Mouse (Mus musculus) limb, embryonic 14.5 days (tissue): Measurements from ENCODE around the gene Fam50b. TPM values are rescaled to one million over a fixed set of nuclear protein-coding genes. Genes with fewer than 3 reads are reported as not detected.
A peak's percentile ranks its signal among the peaks of the same experiment; 100 is the strongest.

Experiments used
- ATAC-seq: fragments of 200-750 bp; cut with Nextera tagmentation; 2 replicates; pipeline ENCODE4 v1.8.0; 2017; ENCODE audit warnings: low read depth, moderate number of reproducible peaks, moderate TSS enrichment; ENCODE audit not compliant: low FRiP score
- DNase-seq: peaks from one replicate; pipeline ENCODE4 v3.0.0-alpha.2; 2015; ENCODE audit warnings: low spot score
- H3K27ac ChIP-seq: fragments of 300-500 bp; sonication (generic); replicated peaks from 2 replicates; pipeline ENCODE4 v1.5.1; 2014; ENCODE audit warnings: low read depth, mild to moderate bottlenecking, low read length, moderate library complexity, mixed read lengths
- H3K27me3 ChIP-seq: fragments of 300-500 bp; sonication (generic); 2 replicates; pipeline ENCODE4 v1.6.1; 2014; ENCODE audit warnings: low read length, mixed read lengths; ENCODE audit not compliant: control insufficient read depth, insufficient read depth
- H3K36me3 ChIP-seq: fragments of 300-500 bp; sonication (generic); 2 replicates; pipeline ENCODE4 v1.6.1; 2014; ENCODE audit warnings: mild to moderate bottlenecking, low read length, moderate library complexity, mixed read lengths; ENCODE audit not compliant: control insufficient read depth, insufficient read depth
- H3K4me1 ChIP-seq: fragments of 300-500 bp; sonication (generic); 2 replicates; pipeline ENCODE4 v1.6.1; 2014; ENCODE audit warnings: antibody characterized with exemption, low read length, mixed read lengths; ENCODE audit not compliant: control insufficient read depth, insufficient read depth
- H3K4me2 ChIP-seq: fragments of 300-500 bp; sonication (generic); replicated peaks from 2 replicates; pipeline ENCODE4 v1.6.1; 2014; ENCODE audit warnings: low read depth, mild to moderate bottlenecking, low read length, moderate library complexity; ENCODE audit not compliant: severe bottlenecking
- H3K4me3 ChIP-seq: fragments of 300-500 bp; sonication (generic); replicated peaks from 2 replicates; pipeline ENCODE4 v1.5.1; 2014; ENCODE audit warnings: low read length
- H3K9ac ChIP-seq: fragments of 300-500 bp; sonication (generic); 2 replicates; pipeline ENCODE4 v1.6.1; 2014; ENCODE audit warnings: mild to moderate bottlenecking, low read depth, low read length, moderate library complexity; ENCODE audit not compliant: severe bottlenecking
- H3K9me3 ChIP-seq: fragments of 300-500 bp; sonication (generic); 2 replicates; pipeline ENCODE4 v1.6.1; 2016; ENCODE audit warnings: low read length; ENCODE audit not compliant: control insufficient read depth
- POLR2A ChIP-seq: fragments of 200-500 bp; IDR thresholded peaks from 2 replicates; pipeline ENCODE4 v1.8.0; 2012; ENCODE audit warnings: inconsistent platforms, mild to moderate bottlenecking, moderate library complexity, borderline replicate concordance; ENCODE audit not compliant: insufficient read depth, insufficient read length; ENCODE audit errors: extremely low read depth
- WGBS: fragments of 180-500 bp; shearing (Covaris S2); extraction: QIAGEN DNeasy Blood & Tissue Kit; methylation state at CpG from one replicate; pipeline ENCODE4 v1.1.7; 2014; 5-methylcytosine and 5-hydroxymethylcytosine counted together
- polyA plus RNA-seq, 2 experiments: library from polyadenylated mRNA; depleted of rRNA in 1 of 2; stranded (reverse) in 1 of 2; unstranded in 1 of 2; fragments of >200 nt; fragmentation: Nextera tagmentation in 1 of 2; extraction: Ambion mirVana in 1 of 2; gene quantifications; 2 replicates each; pipeline versions ENCODE4 v1.2.1 to v1.2.3; 2012 to 2014

The Fam50b gene
- polyA plus RNA-seq (2012; rRNA removed) (not detected in 2 replicates), polyA plus RNA-seq (2014; fragmentation: Nextera tagmentation; extraction: Ambion mirVana) (not detected in 2 replicates)

DNA sequence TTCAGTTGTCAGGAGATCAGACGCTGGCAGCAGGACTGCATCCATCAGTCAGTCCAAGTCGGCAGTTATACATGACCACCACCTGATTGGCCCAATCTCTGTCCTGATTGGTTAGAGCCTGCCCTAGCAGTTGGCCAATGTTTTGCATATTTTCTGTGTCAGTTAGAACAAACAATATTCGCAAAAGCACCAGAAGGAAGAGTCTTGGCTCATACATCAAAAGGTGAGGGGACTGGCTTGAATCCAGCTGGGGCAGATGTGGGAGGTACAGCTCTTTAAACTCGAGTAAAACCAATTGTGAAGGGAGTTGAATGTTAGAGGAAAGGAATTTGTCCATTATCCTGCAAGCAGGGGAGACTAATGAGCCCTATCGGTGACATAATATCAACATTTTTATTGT lies at the start of gene Fam50b:
TSS of gene Fam50b (plus strand) at position 165 of the 400 bp plus-strand sequence.
- H3K9me3 ChIP-seq: peaks cover 3% of the 10 kb centered on the region; the same call in 1 of the 2 replicates
- no peaks in the 10 kb centered on the region for H3K36me3 ChIP-seq
- H3K9ac ChIP-seq: no peak within 1 kb of the TSS
- H3K27ac ChIP-seq: no peak within 1 kb of the TSS
- TF ChIP-seq POLR2A: no peak
- WGBS: 25% methylated on average over 5 of the region's 5 CpGs
- 0 out of 2 replicates have a peak, but pooled peaks have one; percentile 26 for ATAC-seq
- H3K27me3 ChIP-seq: no peaks in the 10 kb centered on the region
- no peak within 1 kb of the TSS for H3K4me2 ChIP-seq
- DNase-seq: peak; percentile 52
- no peak within 1 kb of the TSS for H3K4me3 ChIP-seq
- H3K4me1 ChIP-seq: no peaks in the 10 kb centered on the region

DNA sequence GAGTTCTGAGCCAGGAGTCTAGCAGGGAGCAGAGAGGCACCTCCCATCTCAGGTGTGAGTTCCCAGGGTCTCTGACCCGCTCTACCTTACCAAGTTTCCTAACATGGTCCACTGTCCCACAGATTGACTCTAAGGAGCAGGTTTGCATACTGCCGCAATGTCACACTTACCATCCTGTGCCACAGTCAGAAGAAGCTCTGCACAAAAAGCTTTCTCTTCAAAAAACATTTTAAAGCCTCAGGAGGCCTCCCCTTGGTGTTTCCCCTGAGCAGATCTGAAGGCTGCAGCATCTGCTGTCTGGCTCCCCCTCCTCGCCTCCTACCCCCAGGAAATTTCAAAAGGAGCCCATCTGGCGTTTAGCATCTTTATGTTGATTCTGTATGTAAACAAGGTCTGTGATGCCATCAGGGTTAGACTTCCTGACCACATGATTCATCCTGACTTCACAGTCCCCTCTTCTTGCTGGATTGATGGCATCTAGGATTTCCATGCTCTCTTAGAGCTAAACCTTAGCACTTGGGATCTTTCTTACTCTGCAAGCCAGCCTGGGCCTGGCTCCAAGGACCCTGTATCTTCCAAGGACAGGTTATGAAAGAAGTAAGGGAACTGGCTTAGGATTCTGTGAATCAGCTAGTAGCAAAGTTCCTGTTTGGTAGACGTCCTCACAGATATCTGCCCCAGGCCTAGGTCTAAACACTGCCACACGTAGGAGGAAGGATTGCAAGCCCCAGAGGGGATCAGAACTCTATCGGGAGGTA lies 49.5 kb upstream of the Fam50b start:
- Histone ChIP-seq H3K4me2 (no peak overlapping the region), H3K4me1 (peaks cover 6% of the 10 kb centered on the region; the same call in 1 of the 2 replicates), H3K4me3 (no peak overlapping the region), H3K27me3 (no peaks in the 10 kb centered on the region), H3K27ac (no peak overlapping the region), H3K36me3 (no peaks in the 10 kb centered on the region), H3K9me3 (no peaks in the 10 kb centered on the region), H3K9ac (no peak overlapping the region)
- WGBS: 74% methylated on average over 7 of the region's 7 CpGs
- DNase-seq: no peak
- TF ChIP-seq POLR2A: no peak
- ATAC-seq: no peak

DNA sequence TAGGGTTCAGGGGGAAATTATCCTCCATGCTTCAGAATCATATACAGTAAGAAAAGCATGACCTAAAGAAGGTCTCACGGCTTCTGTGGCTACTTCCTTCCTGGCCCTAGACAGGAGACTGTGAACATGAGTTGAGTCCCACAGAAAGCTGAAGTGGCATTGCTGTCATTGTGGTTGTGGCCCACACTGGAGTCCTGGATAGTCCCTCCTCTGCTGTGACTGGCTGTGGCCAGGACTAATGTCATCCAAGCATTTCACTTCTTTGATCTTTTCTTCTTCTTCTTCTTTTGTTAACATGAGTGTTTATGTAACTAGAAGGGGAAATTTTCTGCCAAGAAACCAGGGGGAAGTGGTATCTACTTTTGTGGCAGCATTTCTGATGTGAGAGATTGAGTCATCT lies 43.6 kb upstream of the Fam50b start:
- DNase-seq: no peak
- Histone ChIP-seq H3K9me3 (no peaks in the 10 kb centered on the region), H3K27ac (no peak overlapping the region), H3K9ac (no peak overlapping the region), H3K36me3 (no peaks in the 10 kb centered on the region), H3K4me1 (peaks cover 10% of the 10 kb centered on the region; the same call in 1 of the 2 replicates), H3K4me2 (no peak overlapping the region), H3K4me3 (no peak overlapping the region), H3K27me3 (no peaks in the 10 kb centered on the region)
- no peak for TF ChIP-seq POLR2A
- no peak for ATAC-seq
- 94% methylated on average over 1 of the region's 1 CpGs for WGBS

DNA sequence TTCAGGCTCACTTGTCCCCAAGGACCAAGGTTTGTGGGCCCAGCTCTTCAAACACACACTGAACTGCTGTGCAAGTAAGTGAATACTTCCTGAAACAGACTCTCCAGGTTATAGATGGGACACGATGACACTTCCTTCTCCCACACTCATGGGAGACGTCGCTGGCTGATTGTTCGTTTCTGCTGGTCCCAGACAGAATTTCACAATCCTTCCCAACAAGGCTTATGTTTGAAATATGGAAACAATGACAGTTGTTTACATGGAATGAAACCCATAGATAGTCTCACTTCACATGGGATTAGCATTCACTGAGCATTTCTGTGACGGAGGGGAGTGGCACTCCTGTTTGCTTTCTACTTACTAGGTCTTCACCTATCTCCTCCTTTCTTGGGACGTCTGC lies 41.5 kb upstream of the Fam50b start:
- 82% methylated on average over 6 of the region's 6 CpGs for WGBS
- no peaks in the 10 kb centered on the region for H3K9me3 ChIP-seq
- no peak overlapping the region for H3K9ac ChIP-seq
- H3K27me3 ChIP-seq: no peaks in the 10 kb centered on the region
- H3K36me3 ChIP-seq: no peaks in the 10 kb centered on the region
- H3K4me3 ChIP-seq: no peak overlapping the region
- no peak overlapping the region for H3K4me2 ChIP-seq
- TF ChIP-seq POLR2A: no peak
- ATAC-seq: no peak
- H3K4me1 ChIP-seq: peaks cover 4% of the 10 kb centered on the region; the same call in 1 of the 2 replicates
- no peak overlapping the region for H3K27ac ChIP-seq
- no peak for DNase-seq

DNA sequence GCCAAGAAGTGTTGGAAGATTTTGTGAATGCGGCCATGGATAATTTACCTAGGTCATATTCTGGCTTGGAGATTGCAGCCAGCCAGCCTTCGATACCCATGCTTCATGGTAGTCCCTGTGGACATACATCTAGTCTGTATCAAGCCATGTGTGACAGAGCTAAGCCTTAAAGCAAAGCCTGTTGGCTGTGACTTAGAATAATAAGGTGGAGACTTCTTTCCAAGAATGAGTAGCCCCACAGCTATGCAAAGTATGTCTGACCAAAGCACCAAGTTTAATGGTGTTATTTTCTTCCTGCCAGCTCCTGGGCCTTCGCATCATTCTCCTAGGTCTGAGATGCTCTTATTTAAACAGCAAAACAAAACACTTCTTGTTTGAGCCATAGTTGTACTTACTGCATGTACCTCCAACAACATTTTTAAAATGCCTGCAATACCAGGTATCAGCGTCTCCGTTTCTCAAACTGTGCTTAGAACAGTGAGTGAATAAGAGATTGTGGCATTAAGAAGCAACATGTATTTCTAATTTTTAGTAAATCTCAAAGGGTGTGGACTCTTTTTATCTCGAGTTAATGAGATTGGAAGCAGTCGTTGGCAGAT lies 37.8 kb upstream of the Fam50b start:
- Histone ChIP-seq H3K4me3 (no peak overlapping the region), H3K27ac (no peak overlapping the region), H3K4me2 (no peak overlapping the region), H3K4me1 (peaks cover 4% of the 10 kb centered on the region; the same call in 1 of the 2 replicates), H3K9ac (no peak overlapping the region), H3K27me3 (no peaks in the 10 kb centered on the region), H3K9me3 (no peaks in the 10 kb centered on the region), H3K36me3 (no peaks in the 10 kb centered on the region)
- DNase-seq: peak; percentile 14
- peak; percentile 44; the same call in 1 of the 2 replicates for ATAC-seq
- 46% methylated on average over 7 of the region's 7 CpGs for WGBS
- TF ChIP-seq POLR2A: no peak
